Mouse (Mus musculus) heart, adult 11 months (tissue): ENCODE measurements at regions not wholly inside any gene's neighbourhood (a gene's known extent, or its start where the extent isn't known, plus 50 kb on each side); places are given as distances from the start of the nearest gene placed in this dataset.
"Not testable (repeated sequence)": the region's sequence is repeated elsewhere in the genome, so short reads cannot be mapped to it uniquely, and the experiment has no call there.

ENCODE experiments used
- DNase-seq: peaks from one replicate; pipeline ENCODE4 v3.0.0; 2022

GRCm38 (mm10) chr15:32749971-32750370 is 505.4 kb downstream of the Sema5a start:
- DNase-seq, result no peak

- DNase-seq, result no peak
Measured at GRCm38 (mm10) chr15:32751991-32752390, 507.4 kb downstream of the Sema5a start.

- no peak for DNase-seq
Measured at GRCm38 (mm10) chr15:32760141-32760540, 515.5 kb downstream of the Sema5a start.

GRCm38 (mm10) chr15:32766011-32766701 is 521.5 kb downstream of the Sema5a start:
- no peak for DNase-seq

GRCm38 (mm10) chr15:32766746-32767471 is 522.3 kb downstream of the Sema5a start:
- DNase-seq, result no peak

GRCm38 (mm10) chr15:32778226-32778598 is 533.6 kb downstream of the Sema5a start:
- not testable (repeated sequence) for DNase-seq

GRCm38 (mm10) chr15:32778599-32779273 is 534.1 kb downstream of the Sema5a start:
- DNase-seq, result peak; percentile 99

GRCm38 (mm10) chr15:32779274-32779615 is 534.6 kb downstream of the Sema5a start:
- DNase-seq, result not testable (repeated sequence)

GRCm38 (mm10) chr15:32781609-32782008 is 537.0 kb downstream of the Sema5a start:
- not testable (repeated sequence) for DNase-seq

- peak; percentile 65 for DNase-seq
Measured at GRCm38 (mm10) chr15:32799222-32799621, 554.6 kb downstream of the Sema5a start.

GRCm38 (mm10) chr15:32810849-32811632 is 566.4 kb downstream of the Sema5a start:
- DNase-seq, result no peak

- no peak for DNase-seq
Measured at GRCm38 (mm10) chr15:32839966-32840365, 595.4 kb downstream of the Sema5a start.
